Mouse (Mus musculus): ENCODE measurements around the gene Prkaa1. TPM values are rescaled to one million over a fixed set of nuclear protein-coding genes. Genes with fewer than 3 reads are reported as not detected.
A peak's percentile ranks its signal among the peaks of the same experiment; 100 is the strongest.
"Not testable (repeated sequence)": the region's sequence is repeated elsewhere in the genome, so short reads cannot be mapped to it uniquely, and the experiment has no call there.

Gene Prkaa1
- total RNA-seq, 2 experiments from 2014 or later, result 13.5 to 13.8 TPM

DNA sequence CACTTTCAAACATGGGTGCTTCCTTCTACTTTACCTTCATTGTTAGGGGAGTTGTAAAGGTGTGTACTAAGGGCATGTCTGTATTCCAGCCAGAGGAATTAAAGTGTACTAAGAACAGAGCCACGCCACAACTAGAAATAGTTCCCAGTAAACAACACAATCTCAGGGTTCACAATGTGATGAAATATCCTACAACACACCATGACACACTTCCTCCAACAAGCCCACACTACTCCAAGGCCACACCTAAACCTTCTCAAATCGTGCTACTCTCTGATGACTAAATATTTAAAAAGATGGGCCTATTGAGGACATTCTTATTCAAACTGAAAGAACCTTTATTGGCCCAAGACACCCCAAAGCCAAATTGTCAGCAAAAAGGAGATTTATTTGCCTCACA lies 16.2 kb upstream of the Prkaa1 start:
- no peak for DNase-seq
- intact Hi-C loops (cut with DNase I; ENCODE audit: low total_unique reads), result no loop called here

GRCm38 (mm10) chr15:5128176-5128940 lies 15.3 kb upstream of the Prkaa1 start:
- intact Hi-C loops (cut with DNase I; ENCODE audit: low total_unique reads), result no loop called here
- DNase-seq, result no peak

DNA sequence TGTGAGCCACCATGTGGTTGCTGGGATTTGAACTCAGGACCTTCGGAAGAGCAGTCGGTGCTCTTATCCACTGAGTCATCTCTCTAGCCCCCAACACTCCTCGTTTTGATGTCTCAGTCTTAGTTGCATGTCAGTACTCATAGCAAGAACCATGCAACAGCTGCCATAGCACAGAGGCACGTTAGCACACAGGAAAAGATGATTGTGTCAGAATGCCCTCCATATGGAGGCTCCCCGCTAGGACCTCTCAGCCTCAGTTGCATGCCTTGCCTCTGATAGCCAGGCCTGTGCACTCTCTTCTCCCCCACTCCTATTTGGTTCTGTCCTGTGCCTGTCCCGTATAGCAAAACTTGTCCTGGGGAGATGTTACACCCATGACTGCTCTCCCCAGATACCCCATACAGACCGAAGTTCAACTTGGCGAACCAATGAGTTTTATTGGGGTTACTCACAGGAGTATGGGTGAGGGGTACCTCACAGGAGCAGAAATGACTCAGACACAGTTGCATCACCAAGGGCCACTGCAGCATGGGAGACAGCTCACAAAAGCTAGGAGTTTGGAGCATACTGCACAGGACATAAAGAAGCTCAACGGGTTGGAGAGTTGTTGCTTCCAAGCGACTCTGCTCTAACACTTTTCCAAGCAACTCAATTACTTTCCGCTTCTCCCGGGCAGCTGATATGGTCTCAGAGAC lies 14.4 kb upstream of the Prkaa1 start:
- intact Hi-C loops (cut with DNase I; ENCODE audit: low total_unique reads), result no loop called here
- DNase-seq, result no peak

- DNase-seq; intact Hi-C loops (cut with DNase I; ENCODE audit: low total_unique reads): not testable (repeated sequence)
Measured at GRCm38 (mm10) chr15:5130887-5131668, 12.6 kb upstream of the Prkaa1 start.

DNA sequence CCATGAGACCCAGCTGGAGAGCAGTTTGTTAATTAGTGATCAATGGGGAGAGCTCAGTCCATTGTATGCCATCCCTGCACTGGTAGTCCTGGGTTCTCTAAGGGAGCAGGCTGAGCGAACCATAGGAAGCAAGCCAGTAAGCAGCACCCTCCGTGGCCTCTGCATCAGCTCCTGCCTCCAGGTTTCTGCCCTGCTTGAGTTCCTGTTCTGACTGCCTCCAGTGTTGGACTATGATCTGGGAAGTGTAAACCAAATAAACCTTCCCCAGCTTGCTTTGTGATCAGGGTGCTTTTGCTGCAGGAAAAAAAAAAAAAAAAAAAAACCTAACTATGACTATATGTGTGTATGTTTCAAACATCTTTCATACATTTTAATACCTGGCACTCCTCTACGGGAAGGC lies 10.4 kb upstream of the Prkaa1 start:
- no peak for DNase-seq
- intact Hi-C loops (cut with DNase I; ENCODE audit: low total_unique reads), result no loop called here

- intact Hi-C loops (cut with DNase I; ENCODE audit: low total_unique reads), result no loop called here
- DNase-seq, result no peak
Measured at GRCm38 (mm10) chr15:5134179-5134578, 9.5 kb upstream of the Prkaa1 start.

GRCm38 (mm10) chr15:5134945-5135483 lies 8.6 kb upstream of the Prkaa1 start:
- intact Hi-C loops (cut with DNase I; ENCODE audit: low total_unique reads), result no loop called here
- DNase-seq, result no peak

DNA sequence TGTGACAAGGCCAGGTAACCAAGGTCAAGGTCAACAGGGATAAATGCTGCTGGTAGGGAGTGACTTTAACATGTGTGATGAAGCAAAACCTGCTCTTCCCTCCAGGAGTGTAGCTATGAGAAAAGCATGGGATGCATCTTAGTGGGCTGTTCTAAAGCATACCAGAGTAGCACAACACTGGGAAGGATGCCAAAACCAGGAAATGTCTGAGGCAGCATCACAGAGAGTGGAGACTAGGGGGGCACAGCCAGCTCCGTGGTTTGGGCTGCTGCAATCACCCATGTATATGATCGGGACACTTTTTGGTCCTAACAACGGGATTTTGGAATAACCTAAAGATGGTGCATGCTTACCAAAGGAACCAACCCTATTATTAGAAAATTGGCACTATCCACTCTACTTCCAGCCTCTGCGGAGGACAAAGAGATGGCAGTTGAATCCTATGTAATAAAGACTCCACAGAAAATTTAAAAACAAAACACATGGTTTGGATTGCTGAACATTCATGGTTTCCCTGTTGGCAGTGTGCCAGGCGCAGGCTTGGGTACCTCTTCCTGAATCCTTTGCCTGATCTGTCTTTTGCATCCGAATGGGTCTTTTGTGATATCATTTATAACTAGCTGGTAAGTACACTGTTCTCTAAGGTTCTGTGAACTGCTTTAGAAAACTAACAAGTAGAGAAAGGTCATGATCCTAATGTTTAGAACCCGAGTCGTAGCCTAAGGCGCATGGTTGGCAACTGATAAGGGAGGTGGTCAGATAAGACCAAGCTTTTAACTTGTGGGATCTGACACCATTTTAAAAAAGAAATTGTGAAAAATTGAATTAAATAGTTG lies 5.4 kb upstream of the Prkaa1 start:
- intact Hi-C loops (cut with DNase I; ENCODE audit: low total_unique reads), result no loop called here
- no peak for DNase-seq

- intact Hi-C loops (cut with DNase I; ENCODE audit: low total_unique reads), result no loop called here
- no peak for DNase-seq
Measured at GRCm38 (mm10) chr15:5139366-5139765, 4.3 kb upstream of the Prkaa1 start.

DNA sequence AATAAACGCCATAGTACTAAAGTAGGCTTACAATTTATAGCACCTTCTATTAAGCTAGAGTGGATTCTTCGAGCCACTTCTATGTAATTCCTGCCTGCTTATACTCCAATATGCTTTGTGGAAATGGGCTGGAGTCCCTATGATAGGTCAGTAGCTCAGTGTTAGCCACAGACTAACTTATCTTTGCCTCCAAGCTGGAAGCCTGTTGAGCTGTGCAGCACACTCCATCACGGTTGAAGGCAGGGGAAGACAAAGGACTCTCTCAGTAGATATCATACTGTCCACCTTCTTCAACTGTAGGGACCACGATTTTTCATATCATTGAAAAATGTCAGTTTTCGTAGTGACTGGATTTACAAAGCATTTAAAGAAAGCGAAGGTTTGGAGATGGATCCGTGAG lies 3.8 kb upstream of the Prkaa1 start:
- no peak for DNase-seq
- intact Hi-C loops (cut with DNase I; ENCODE audit: low total_unique reads), result no loop called here

DNA sequence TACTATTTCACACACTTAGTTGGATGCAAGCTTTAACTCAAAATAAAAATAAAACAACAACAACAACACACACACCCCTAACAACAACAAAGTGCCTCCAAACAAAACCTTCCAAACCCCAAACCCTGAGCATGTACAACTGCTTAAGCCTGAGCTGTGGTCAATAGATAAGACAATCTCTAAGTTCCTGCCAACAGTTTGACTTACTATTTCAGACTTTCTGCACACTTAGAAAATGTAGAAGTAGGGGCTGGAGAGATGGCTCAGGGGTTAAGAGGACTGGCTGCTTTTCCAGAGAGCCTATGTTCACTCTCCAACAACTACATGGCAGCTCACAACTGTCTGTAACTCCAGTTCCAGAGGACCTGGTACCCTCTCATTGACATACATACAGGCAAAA lies 3.3 kb upstream of the Prkaa1 start:
- intact Hi-C loops (cut with DNase I; ENCODE audit: low total_unique reads), result no loop called here
- DNase-seq, result no peak

GRCm38 (mm10) chr15:5142047-5142446 lies 1.6 kb upstream of the Prkaa1 start:
- no peak for DNase-seq
- intact Hi-C loops (cut with DNase I; ENCODE audit: low total_unique reads), result no loop called here

- DNase-seq, result no peak
- intact Hi-C loops (cut with DNase I; ENCODE audit: low total_unique reads), result no loop called here
Measured at GRCm38 (mm10) chr15:5142714-5143113, 947 bp upstream of the Prkaa1 start.

- intact Hi-C loops (cut with DNase I; ENCODE audit: low total_unique reads), result no loop called here
- DNase-seq, result peak; percentile 71
Measured at GRCm38 (mm10) chr15:5144021-5144778, 539 bp downstream of the Prkaa1 start.

DNA sequence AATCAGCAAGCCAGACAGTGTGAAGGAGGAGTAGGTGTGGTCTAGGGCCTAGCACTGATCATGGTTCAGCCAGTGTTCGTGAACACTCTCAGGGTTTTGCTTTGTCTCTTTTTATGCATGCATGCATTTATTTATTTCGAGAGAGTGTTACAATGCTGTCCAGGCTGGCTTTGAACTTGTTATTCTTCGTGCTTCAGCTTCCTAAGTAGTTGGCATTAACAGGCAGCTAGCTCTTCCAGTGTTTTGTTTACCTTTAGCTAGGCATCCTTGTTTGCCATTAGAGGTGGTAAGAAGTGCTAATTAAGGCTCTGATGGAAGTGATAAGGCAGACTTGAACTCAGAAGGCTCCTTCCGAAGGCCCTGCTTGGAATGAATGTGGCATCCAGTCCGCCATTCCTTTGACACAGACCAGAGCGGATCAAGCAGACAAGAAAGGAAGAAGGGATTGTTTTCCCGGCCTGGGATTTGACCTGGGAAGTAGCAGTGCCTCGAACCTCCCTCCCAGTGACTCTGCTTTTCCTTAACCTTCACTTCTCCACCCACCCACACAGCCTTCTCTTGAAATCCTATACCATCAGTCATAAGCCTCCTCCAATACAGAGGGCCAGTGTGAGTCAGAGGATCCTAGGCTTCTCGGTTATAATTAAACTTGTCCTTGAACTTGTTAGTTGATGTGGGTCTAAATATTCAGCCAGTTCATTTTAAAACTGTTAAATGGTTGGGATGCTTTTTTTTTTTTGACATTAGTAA lies 1.7 kb downstream of the Prkaa1 start:
- DNase-seq, result no peak
- intact Hi-C loops (cut with DNase I; ENCODE audit: low total_unique reads), result no loop called here

- intact Hi-C loops (cut with DNase I; ENCODE audit: low total_unique reads), result no loop called here
- no peak for DNase-seq
Measured at GRCm38 (mm10) chr15:5149187-5149586, 5.5 kb downstream of the Prkaa1 start.

DNA sequence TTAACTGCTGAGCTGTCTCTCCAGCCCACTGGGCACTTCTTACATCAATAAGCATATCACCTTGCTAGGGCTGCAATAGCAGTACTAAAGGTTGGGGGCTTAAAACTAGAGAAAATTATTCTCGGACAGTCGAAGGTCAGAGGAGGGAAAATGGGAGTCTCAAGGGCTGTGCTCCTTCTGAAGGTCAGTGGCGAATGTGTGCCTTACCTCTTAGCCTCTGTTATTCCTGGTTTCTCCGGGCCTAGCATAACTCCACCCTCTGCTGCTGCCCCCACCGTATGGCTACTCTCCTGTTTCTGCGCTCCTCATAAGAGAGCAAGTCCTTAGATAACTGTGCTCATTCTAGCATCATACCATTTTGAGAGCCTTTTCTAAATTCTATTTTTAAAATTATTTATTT lies 8.5 kb downstream of the Prkaa1 start:
- DNase-seq, result no peak
- intact Hi-C loops (cut with DNase I; ENCODE audit: low total_unique reads), result no loop called here

- no peak for DNase-seq
- intact Hi-C loops (cut with DNase I; ENCODE audit: low total_unique reads), result no loop called here
Measured at GRCm38 (mm10) chr15:5154621-5155020, 11.0 kb downstream of the Prkaa1 start.

All from gastrocnemius, postnatal 14 days (tissue).